Mouse (Mus musculus): ENCODE results near the gene Pik3r1. TPM values are rescaled to one million over a fixed set of nuclear protein-coding genes. Genes with fewer than 3 reads are reported as not detected.

The Pik3r1 gene
- polyA plus RNA-seq, 1 experiment: 35.2 TPM

DNA sequence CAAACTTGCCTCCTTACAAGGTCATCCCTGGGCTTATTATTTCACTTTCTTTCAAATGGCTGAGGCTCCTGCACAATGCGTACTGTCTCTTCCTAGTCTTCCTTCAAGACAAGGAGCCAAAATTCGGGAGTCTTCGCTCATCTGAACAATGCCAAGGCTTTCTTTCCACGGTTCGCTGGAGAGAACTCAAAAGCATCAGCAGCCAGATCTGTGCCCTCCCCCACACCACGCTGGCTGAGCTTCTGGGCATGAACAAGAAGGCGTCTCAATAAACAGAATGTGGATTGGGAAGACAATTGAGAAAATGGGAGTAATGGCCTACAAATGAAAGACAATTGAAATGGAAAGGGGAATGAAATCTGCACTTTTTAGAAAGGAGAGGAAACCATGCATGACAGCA lies 136.5 kb downstream of the Pik3r1 start:
- no peak for TF ChIP-seq CTCF (IDR thresholded peaks at IDR 0.05; ENCODE audit: borderline replicate concordance, control insufficient read depth, extremely low read depth, insufficient read depth, low read length, poor library complexity)
- no peak for TF ChIP-seq POLR2A (IDR thresholded peaks at IDR 0.05; ENCODE audit: control insufficient read depth, extremely low read depth, insufficient read depth, low read length, poor library complexity)
- 96% methylated on average over 7 of the region's 7 CpGs for WGBS
- no peak for DNase-seq

More for the DNA sequence above, 136.5 kb downstream of the Pik3r1 start:
- Histone ChIP-seq H3K36me3 (ENCODE audit: control insufficient read depth, insufficient read depth, low read length) (no peaks in the 10 kb centered on the region), H3K4me1 (replicated peaks; ENCODE audit: control insufficient read depth, insufficient read depth, low read length) (no peaks in the 10 kb centered on the region), H3K27me3 (ENCODE audit: control insufficient read depth, insufficient read depth, low read length) (no peaks in the 10 kb centered on the region), H3K4me3 (ENCODE audit: control insufficient read depth, insufficient read depth, low read length) (no peak overlapping the region), H3K27ac (ENCODE audit: control insufficient read depth, insufficient read depth, low read length) (no peak overlapping the region)

All from thymus, adult 2 months (tissue).